Comparison of ENCODE assay signal across 24 mouse cellular contexts in the genomic region with DNA sequence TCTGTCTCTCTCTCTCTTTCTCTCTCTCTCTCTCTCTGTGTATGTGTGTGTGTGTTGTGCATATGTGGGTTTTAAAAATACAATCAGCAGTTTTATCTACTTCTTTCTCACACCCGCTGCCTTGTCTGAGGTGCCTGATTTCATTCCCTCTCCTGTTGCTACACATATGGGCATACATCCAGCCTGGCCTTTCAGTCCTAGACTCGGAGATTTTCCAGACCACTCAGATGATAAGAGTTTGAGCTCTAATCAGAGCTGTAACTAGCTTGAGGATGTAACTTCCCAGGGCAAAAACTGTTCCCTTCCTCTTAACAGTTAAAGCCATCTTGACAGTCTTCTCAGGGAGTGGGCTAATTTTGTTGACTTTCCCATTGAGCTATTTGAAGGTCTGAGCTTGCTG.
DNase-seq lines count a peak whose midpoint lies in the region; ATAC-seq and TF ChIP-seq lines count a peak whose summit lies in the region.
"Had no signal": no experiment of that assay in that cellular context is flagged by ENCODE, and none has a peak within 500 bp of the region (broad histone marks: within the 10 kb centered on the region; RNA-seq: fewer than 3 reads in every experiment).

No protein-coding gene starts in this region.

- intact Hi-C loops in heart, postnatal 25 days (cut with DNase I): no loop called here
- intact Hi-C loops in heart, postnatal 36 days (cut with DNase I): no loop called here

- TF ChIP-seq EP300 in heart, postnatal 0 days (IDR thresholded peaks at IDR 0.05; ENCODE audit: low read depth): no peak
- TF ChIP-seq EP300 in stomach, postnatal 0 days (optimal IDR thresholded peaks at IDR 0.05): no peak

- no peak for TF ChIP-seq CTCF in heart, postnatal 0 days (IDR thresholded peaks at IDR 0.05; ENCODE audit: low read depth)
- no peak for TF ChIP-seq CTCF in stomach, postnatal 0 days (IDR thresholded peaks at IDR 0.05; ENCODE audit: low read depth)

- peak; percentile 48 for DNase-seq in embryonic facial prominence, embryonic 14.5 days (ENCODE audit: low spot score)
- DNase-seq in embryonic facial prominence, embryonic 10.5 days (ENCODE audit: low spot score): no peak
- no peak for DNase-seq in heart, postnatal 25 days (ENCODE audit: low spot score)
- no peak for DNase-seq in heart, postnatal 0 days (ENCODE audit: low spot score)
- no peak for DNase-seq in heart, postnatal 36 days
- DNase-seq in stomach, postnatal 0 days (ENCODE audit: low spot score): no peak
- DNase-seq: adrenal gland, adult 2 months; adrenal gland, postnatal 25 days; B cell, adult 2 months; cerebellum, adult 18-20 months; cerebellum, adult 9-11 months; cerebellum, postnatal 36 days; gastrocnemius, postnatal 36 days; heart, adult 11 months; kidney, adult 2 months had no signal

- no peak overlapping the region for H3K27ac ChIP-seq in embryonic facial prominence, embryonic 14.5 days (replicated peaks; ENCODE audit: low read depth, low read length)
- no peak overlapping the region for H3K27ac ChIP-seq in embryonic facial prominence, embryonic 10.5 days (replicated peaks)
- H3K27ac ChIP-seq in heart, embryonic 13.5 days (replicated peaks): peak overlapping the region; percentile 86
- peak overlapping the region; percentile 53 for H3K27ac ChIP-seq in heart, postnatal 0 days (ENCODE audit: low read depth)
- peak overlapping the region; percentile 48; the same call in 1 of the 2 replicates for H3K27ac ChIP-seq in stomach, embryonic 15.5 days
- no peak overlapping the region for H3K27ac ChIP-seq in stomach, postnatal 0 days (replicated peaks)
- H3K27ac ChIP-seq: forebrain, embryonic 15.5 days; hindbrain, embryonic 15.5 days had no signal

- H3K9me3 ChIP-seq in embryonic facial prominence, embryonic 14.5 days (ENCODE audit: control insufficient read depth, low read length): no peaks in the 10 kb centered on the region
- no peaks in the 10 kb centered on the region for H3K9me3 ChIP-seq in embryonic facial prominence, embryonic 10.5 days
- no peaks in the 10 kb centered on the region for H3K9me3 ChIP-seq in heart, embryonic 13.5 days
- H3K9me3 ChIP-seq in heart, postnatal 0 days (replicated peaks; ENCODE audit: control insufficient read depth, low read length): no peaks in the 10 kb centered on the region
- no peaks in the 10 kb centered on the region for H3K9me3 ChIP-seq in stomach, embryonic 15.5 days
- no peaks in the 10 kb centered on the region for H3K9me3 ChIP-seq in stomach, postnatal 0 days (ENCODE audit: control insufficient read depth, low read length)
- H3K9me3 ChIP-seq: forebrain, embryonic 15.5 days; G1E; hindbrain, embryonic 15.5 days had no signal

- H3K27me3 ChIP-seq in embryonic facial prominence, embryonic 14.5 days (replicated peaks; ENCODE audit: control insufficient read depth, insufficient read depth, low read length): no peaks in the 10 kb centered on the region
- peaks cover 46% of the 10 kb centered on the region for H3K27me3 ChIP-seq in embryonic facial prominence, embryonic 10.5 days (replicated peaks; ENCODE audit: low read depth, poor library complexity, severe bottlenecking)
- H3K27me3 ChIP-seq in heart, embryonic 13.5 days (replicated peaks): no peaks in the 10 kb centered on the region
- H3K27me3 ChIP-seq in heart, postnatal 0 days (ENCODE audit: control insufficient read depth, insufficient read depth, low read length): no peaks in the 10 kb centered on the region
- no peaks in the 10 kb centered on the region for H3K27me3 ChIP-seq in stomach, embryonic 15.5 days (replicated peaks)
- no peaks in the 10 kb centered on the region for H3K27me3 ChIP-seq in stomach, postnatal 0 days (ENCODE audit: control insufficient read depth, insufficient read depth, low read length)
- H3K27me3 ChIP-seq: hindbrain, embryonic 15.5 days; Patski had no signal

- H3K4me3 ChIP-seq in embryonic facial prominence, embryonic 14.5 days (ENCODE audit: low read depth, low read length): no peak overlapping the region
- no peak overlapping the region for H3K4me3 ChIP-seq in embryonic facial prominence, embryonic 10.5 days
- H3K4me3 ChIP-seq in heart, embryonic 13.5 days: no peak overlapping the region
- no peak overlapping the region for H3K4me3 ChIP-seq in heart, postnatal 0 days (ENCODE audit: low read depth, low read length)
- H3K4me3 ChIP-seq in stomach, embryonic 15.5 days (replicated peaks): no peak overlapping the region
- no peak overlapping the region for H3K4me3 ChIP-seq in stomach, postnatal 0 days (ENCODE audit: low read depth, low read length)
- H3K4me3 ChIP-seq: forebrain, embryonic 15.5 days; hindbrain, embryonic 15.5 days had no signal

- WGBS in embryonic facial prominence, embryonic 14.5 days: 53% methylated on average over 2 of the region's 2 CpGs
- 80% methylated on average over 2 of the region's 2 CpGs for WGBS in embryonic facial prominence, embryonic 10.5 days
- WGBS in heart, embryonic 13.5 days: 8% methylated on average over 2 of the region's 2 CpGs
- 10% methylated on average over 2 of the region's 2 CpGs for WGBS in heart, postnatal 0 days
- 36% methylated on average over 2 of the region's 2 CpGs for WGBS in stomach, embryonic 15.5 days
- 33% methylated on average over 2 of the region's 2 CpGs for WGBS in stomach, postnatal 0 days

- H3K9ac ChIP-seq in embryonic facial prominence, embryonic 14.5 days (ENCODE audit: low read depth, low read length): no peak overlapping the region
- peak overlapping the region; percentile 40; the same call in 1 of the 2 replicates for H3K9ac ChIP-seq in heart, embryonic 13.5 days
- no peak overlapping the region for H3K9ac ChIP-seq in heart, postnatal 0 days (replicated peaks; ENCODE audit: low read depth, low read length)
- H3K9ac ChIP-seq in stomach, embryonic 15.5 days: no peak overlapping the region
- no peak overlapping the region for H3K9ac ChIP-seq in stomach, postnatal 0 days (ENCODE audit: low read length)
- H3K9ac ChIP-seq: forebrain, embryonic 15.5 days; hindbrain, embryonic 15.5 days had no signal

- no peak for ATAC-seq in embryonic facial prominence, embryonic 14.5 days (ENCODE audit: low read depth)
- ATAC-seq in heart, embryonic 13.5 days (ENCODE audit: extremely low read depth, insufficient number of reproducible peaks, low FRiP score, low TSS enrichment): no peak
- no peak for ATAC-seq in heart, postnatal 0 days (ENCODE audit: insufficient read depth, low read depth)
- no peak for ATAC-seq in stomach, embryonic 15.5 days (ENCODE audit: insufficient read depth, low FRiP score, low read depth)
- no peak for ATAC-seq in stomach, postnatal 0 days (ENCODE audit: low FRiP score, low TSS enrichment)
- ATAC-seq: activated CD4-positive, CD25-positive, alpha-beta regulatory T cell, adult 4 months; CD4-positive, CD25-positive, alpha-beta regulatory T cell, adult 4 months; forebrain, embryonic 15.5 days; intestine, embryonic 16.5 days; Patski had no signal

- no peak overlapping the region for H3K4me2 ChIP-seq in embryonic facial prominence, embryonic 14.5 days (ENCODE audit: low read depth, low read length)
- peak overlapping the region; percentile 24; the same call in 1 of the 2 replicates for H3K4me2 ChIP-seq in heart, embryonic 13.5 days
- H3K4me2 ChIP-seq in heart, postnatal 0 days (ENCODE audit: low read depth, low read length): no peak overlapping the region
- no peak overlapping the region for H3K4me2 ChIP-seq in stomach, embryonic 15.5 days
- no peak overlapping the region for H3K4me2 ChIP-seq in stomach, postnatal 0 days (replicated peaks; ENCODE audit: low read depth)
- H3K4me2 ChIP-seq: forebrain, embryonic 15.5 days; hindbrain, embryonic 15.5 days had no signal

- H3K4me1 ChIP-seq in embryonic facial prominence, embryonic 14.5 days (ENCODE audit: control insufficient read depth, insufficient read depth, low read length): peaks cover 23% of the 10 kb centered on the region
- peaks cover 38% of the 10 kb centered on the region for H3K4me1 ChIP-seq in embryonic facial prominence, embryonic 10.5 days
- H3K4me1 ChIP-seq in heart, embryonic 13.5 days: peaks cover 85% of the 10 kb centered on the region
- H3K4me1 ChIP-seq in heart, postnatal 0 days (ENCODE audit: control insufficient read depth, insufficient read depth): peaks cover 48% of the 10 kb centered on the region
- peaks cover 16% of the 10 kb centered on the region; the same call in 1 of the 2 replicates for H3K4me1 ChIP-seq in stomach, embryonic 15.5 days
- H3K4me1 ChIP-seq in stomach, postnatal 0 days (replicated peaks; ENCODE audit: control insufficient read depth, insufficient read depth): peaks cover under 1% of the 10 kb centered on the region; the same call in 1 of the 2 replicates
- H3K4me1 ChIP-seq: hindbrain, embryonic 15.5 days had no signal

- no peaks in the 10 kb centered on the region for H3K36me3 ChIP-seq in embryonic facial prominence, embryonic 14.5 days (ENCODE audit: control insufficient read depth, insufficient read depth, low read length)
- no peaks in the 10 kb centered on the region for H3K36me3 ChIP-seq in embryonic facial prominence, embryonic 10.5 days (replicated peaks)
- no peaks in the 10 kb centered on the region for H3K36me3 ChIP-seq in heart, embryonic 13.5 days
- H3K36me3 ChIP-seq in heart, postnatal 0 days (replicated peaks; ENCODE audit: control insufficient read depth, insufficient read depth, low read length): no peaks in the 10 kb centered on the region
- H3K36me3 ChIP-seq in stomach, embryonic 15.5 days: no peaks in the 10 kb centered on the region
- H3K36me3 ChIP-seq in stomach, postnatal 0 days (ENCODE audit: control insufficient read depth, insufficient read depth, low read length): no peaks in the 10 kb centered on the region
- H3K36me3 ChIP-seq: forebrain, embryonic 15.5 days; G1E; hindbrain, embryonic 15.5 days had no signal

Comparison
In these comparisons a context has a peak if more than half of its experiments do, and no peak if none do; other contexts are left out.
1. H3K27ac ChIP-seq: peak in heart, embryonic 13.5 days (single experiment), heart, postnatal 0 days (single experiment) and stomach, embryonic 15.5 days (single experiment); none in embryonic facial prominence, embryonic 14.5 days (single experiment), embryonic facial prominence, embryonic 10.5 days (single experiment) and stomach, postnatal 0 days (single experiment).